Mouse (Mus musculus) erythroblast, embryonic 14.5 days (primary cell): Measurements from ENCODE around the gene Tspo2.

Source experiments
- GATA1 ChIP-seq: IDR thresholded peaks from 2 replicates; pipeline ENCODE4 v1.6.1; 2012; ENCODE audit warnings: low read length, inconsistent platforms, mixed read lengths
- TAL1 ChIP-seq: IDR thresholded peaks from 3 replicates; pipeline ENCODE4 v1.6.1; 2012; ENCODE audit warnings: low read length, inconsistent platforms, mixed read lengths

GRCm38 (mm10) chr17:48462096-48462495 is 10.8 kb upstream of the Tspo2 start:
- TF ChIP-seq TAL1 (no peak), GATA1 (no peak)
